Mouse (Mus musculus): ENCODE results near the gene Slc34a3.

The Slc34a3 gene

DNA sequence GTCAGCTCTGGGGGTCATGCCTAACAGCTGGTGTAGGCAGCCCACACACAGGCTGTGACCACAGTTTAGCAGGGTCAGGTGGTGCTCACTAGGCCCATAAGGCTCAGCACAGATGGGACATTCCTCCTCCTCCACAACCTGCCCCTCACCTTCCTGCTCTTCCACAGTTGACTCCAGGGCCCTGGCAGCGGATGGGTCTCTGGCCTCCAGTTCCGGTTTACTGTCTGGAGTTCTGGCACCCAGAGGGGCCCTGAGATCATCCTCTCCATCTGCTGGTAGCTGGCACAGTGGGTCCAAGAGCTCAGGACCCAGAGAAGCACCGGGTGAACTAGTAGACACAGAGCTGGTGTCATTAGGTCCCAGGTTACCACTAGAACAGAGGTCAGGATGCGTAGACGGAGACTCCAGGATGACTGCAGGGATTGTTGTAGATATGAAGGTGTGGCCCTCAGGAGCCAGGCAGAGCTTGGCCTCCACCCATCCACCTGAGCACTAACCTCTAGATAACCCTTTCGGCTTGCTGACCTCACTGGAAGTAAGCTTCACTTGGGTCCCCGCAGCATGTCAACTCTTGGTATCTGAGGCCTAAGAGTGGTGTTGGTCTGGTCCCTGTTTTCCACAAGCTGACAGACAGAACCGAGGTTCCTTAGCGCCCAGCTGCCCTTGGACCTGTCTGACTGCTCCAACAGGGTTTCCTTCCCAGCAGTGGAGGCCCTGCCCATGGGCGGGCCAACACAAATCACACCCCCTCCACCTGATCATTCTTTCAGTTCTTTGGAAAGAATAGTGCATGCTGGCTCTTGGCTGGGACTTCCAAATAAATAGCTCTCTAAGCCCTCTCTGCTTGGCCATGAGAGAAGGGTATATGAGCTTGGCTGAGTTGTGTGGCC is 12.3 kb upstream of the Slc34a3 start, which contains the start of gene AL732309.1:
AL732309.1 (minus strand) TSS at position 681 of the 890 bp plus-strand sequence.
- no peak for DNase-seq

DNA sequence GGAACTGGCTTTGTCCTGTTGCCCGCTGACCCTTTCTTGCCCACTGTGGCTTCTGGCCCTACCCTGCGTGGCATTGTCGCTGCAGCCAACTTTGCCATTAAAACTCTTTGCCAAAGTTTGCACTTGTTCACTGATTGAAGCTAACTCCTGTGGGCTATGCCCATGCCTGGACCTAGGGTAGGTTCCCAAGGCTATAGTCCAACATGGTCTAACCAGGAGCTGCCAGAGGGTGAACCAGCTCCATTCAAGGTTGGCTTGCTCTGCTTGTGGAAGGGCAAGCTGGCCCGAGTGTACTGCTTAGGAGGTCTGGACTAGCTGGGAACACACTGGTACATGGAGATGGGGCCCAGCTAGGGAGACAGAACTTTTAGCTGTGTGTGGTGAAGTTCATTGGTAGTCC is 10.0 kb upstream of the Slc34a3 start:
- DNase-seq: no peak

DNA sequence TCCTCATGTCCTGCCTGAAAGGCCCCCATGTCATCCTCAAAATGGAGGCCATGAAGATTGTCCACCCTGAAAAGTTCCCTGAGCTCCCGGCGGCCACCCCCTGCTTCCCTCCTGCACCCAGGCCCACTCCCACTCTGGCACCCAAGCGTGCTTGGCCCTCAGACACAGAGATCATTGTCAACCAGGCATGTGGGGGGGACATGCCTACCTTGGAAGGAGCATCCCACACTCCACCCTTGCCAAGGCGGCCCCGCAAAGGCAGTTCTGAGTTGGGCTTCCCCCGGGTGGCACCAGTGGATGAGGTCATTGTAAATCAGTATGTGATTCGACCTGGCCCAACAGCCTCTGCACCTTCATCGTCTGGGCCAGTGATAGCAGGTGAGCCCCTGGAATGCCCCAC is 9.2 kb upstream of the Slc34a3 start:
- no peak for DNase-seq

DNA sequence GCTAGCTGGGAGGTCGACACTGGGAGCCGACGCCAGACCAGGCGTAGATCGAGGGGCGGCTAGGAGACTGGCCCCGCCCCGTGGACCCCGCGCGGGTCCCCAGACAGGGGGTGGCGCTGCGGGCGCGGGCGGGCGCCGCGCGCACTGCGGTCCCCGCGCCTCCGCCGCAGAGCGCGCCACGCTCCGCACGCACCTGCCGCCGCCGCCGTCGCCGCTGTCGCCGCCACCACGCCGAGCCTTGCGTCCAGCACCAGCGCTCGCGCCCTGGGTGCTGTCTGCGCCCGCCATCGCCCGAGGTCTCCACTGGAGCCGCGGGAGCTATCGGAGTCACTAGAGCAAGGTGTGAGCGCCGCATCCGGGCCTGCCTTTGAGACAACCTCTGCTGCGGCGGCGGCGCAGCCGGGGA is 7.9 kb upstream of the Slc34a3 start, which contains the start of the genes Rnf208 and Cysrt1:
Rnf208 (plus strand) TSS at position 155 of the 406 bp plus-strand sequence.
Cysrt1 (minus strand) TSS at position 352 of the 406 bp plus-strand sequence.
- DNase-seq: no peak

DNA sequence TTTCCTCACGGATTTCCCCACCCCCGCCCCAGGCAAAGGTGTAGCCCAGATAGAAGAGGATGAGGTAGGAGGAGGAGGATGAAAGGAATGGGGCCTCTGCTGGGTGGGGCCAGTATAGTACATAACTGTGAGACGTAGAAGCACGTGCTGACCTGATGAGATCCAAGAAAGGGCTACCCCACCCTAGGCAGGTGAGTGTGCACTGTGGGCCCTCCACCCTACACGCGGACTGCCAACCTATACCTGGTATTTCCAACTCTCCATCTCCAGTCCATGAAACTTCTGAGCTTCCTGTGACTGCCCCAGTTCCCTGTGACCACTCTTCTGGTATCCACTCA is 7.2 kb upstream of the Slc34a3 start:
- DNase-seq: no peak

DNA sequence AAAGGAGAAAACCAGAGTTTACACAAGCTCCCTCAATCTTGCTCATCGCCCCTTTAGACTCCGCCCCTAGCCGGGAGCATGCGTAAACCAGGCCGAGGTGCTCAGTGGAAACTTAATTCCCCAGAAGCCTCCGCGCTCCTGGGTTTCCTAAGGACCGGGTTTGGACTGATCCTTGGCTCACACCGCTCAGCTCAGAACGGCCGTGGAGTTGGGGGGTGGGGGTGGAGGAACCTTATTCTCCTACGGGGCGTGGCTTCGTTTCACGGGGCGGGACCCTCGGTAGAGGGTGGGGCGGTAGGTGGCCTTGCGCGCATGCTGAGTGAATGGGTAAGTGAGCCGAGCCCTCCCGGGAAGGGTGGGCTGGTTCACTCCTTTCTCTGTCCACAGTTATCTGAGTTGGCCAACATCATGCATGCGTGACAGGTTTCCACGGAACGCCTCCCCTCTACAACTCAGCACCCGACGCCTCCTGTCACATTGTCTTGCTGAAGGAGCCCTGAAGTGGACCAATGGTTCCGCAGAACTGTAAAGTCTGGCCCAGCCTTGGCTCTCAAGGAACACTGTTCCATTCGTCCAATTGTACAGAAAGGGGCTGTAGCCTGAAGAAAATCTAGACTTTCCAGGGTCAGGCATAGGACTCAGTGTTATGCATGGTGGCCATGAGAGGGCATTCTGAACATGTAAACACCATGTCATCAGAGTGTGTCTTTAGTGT is 6.7 kb upstream of the Slc34a3 start:
- peak in 1 of 2 experiments; percentile 27 for DNase-seq

DNA sequence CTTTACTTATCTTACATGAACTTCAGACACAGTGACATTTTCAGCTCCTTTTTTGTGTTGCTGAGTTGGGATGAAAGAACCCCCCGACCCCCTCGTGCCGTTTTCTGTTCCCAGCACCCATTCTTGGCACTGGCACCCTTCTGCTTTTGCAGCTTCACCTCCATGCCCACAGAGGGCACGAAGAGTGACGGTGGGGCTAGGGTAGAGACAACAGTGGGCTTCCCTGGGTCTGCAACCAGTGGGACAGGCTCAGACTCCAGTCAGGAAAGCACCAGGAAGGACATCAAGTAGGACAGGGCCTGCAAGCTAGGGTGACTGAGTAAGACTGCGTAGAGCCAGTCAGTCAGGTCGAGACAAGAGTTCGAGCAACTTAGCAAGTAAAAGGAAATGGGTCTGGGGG is 6.1 kb upstream of the Slc34a3 start:
- no peak for DNase-seq

DNA sequence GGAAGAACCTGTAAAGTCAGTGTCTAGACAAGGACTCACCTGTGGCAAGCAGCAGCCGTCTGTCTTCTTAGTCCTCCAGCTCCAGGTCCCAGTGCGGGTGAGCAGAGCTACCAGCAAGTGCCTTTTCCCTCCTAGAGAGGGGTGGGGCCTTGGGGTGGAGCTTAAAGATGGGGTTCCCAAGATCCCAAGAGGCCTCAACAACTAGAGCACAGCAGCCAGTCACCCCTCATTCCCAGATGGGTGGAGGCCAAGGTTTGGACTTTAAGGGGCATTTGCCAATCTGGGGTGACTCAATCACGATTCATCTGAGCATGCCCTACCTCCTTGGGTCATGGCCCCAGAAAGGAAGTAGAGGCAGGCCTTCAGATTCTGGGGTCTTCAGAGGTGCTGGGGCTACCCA is 5.6 kb upstream of the Slc34a3 start:
- no peak for DNase-seq

DNA sequence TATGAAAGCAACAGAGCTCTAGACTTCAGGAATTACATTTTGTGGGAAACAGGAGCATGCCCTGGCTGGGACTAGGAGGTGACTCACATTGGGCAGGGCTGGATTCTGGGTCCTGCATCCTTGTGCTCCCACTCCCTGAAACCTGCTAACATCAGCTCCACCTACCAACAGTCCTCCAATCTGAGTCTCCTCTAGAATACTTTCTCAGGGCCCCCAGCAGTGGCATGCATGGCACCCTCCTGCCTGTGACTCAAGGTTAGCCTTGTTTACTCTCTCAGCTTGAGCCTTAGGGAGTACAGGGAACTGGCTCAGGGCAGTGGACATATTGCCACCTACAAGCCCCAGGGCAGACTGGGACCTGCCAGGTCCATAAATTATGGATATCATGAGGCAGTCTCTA is 3.9 kb upstream of the Slc34a3 start:
- DNase-seq: no peak

DNA sequence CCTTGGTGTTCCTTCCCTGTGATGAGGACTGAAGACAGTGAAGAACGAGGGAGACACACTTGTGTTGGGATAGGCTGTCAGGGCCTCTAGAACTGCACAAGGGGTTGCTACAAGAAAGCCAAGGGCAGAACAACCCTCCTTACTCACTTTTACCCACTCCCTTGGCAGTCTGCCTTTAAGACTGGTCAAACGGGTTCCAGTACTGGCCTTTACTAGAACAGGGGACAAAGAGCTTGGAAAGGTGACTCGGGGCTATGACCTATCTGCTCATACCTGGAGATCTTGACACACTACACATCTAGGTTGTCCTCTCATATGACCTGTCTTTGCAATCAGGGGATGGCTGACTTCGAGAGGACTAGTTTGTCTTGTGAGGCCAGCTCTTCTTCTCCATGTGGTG is 3.4 kb upstream of the Slc34a3 start:
- DNase-seq: no peak

DNA sequence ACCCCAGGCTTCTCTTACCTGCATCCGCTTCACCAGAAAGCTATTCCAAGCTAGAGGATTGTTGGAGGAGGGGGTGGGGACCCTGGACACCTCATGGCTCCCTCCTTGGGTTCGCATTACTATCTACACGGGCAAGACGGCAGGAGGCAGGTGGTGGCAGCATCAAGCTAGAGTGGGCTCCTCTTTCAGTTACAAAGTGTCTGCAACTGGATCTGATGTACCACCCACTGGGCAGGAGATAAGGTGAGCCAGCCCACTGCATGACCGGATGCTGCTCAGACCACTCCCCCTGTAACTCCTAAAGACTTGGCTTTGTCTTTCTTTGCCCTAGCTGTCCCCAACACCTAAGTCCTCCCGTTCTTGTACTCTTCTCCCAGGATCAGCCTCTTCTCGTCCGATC is 2.5 kb upstream of the Slc34a3 start, which contains the start of gene Rnf224:
Rnf224 (minus strand) TSS at position 174 of the 400 bp plus-strand sequence.
- DNase-seq: no peak

DNA sequence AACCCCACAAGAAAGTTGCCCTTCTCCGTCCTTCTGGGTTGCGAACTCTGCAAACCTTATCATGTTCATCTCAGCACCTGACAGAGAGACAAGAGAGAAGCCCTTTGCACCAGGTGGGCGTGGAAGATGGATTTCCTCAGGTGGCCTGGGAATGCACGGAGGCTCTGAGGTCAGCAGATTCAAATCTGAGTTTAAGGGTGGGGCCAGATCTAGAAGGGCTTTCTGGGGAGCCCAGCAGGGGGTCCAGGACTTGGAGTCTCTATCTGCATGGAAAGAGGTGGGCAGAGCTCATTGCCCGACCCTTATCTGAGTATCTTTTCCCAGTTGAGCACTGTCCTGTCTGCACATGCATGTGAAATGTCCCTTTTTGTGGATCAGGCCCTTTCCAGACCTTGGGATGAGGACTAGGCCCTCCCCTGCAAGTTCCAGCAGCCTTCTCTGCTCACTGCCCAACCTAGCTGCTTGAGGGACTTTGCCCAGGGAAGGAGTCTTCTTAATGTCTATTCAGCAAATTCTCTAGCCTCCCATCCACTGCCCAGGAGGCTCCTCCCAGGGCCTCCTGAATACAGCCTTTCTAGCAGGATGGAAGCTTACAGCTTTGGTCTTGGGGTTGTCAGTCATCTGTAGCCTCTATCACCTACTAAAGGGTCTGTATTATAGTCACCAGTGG is 522 bp upstream of the Slc34a3 start:
- DNase-seq: no peak

DNA sequence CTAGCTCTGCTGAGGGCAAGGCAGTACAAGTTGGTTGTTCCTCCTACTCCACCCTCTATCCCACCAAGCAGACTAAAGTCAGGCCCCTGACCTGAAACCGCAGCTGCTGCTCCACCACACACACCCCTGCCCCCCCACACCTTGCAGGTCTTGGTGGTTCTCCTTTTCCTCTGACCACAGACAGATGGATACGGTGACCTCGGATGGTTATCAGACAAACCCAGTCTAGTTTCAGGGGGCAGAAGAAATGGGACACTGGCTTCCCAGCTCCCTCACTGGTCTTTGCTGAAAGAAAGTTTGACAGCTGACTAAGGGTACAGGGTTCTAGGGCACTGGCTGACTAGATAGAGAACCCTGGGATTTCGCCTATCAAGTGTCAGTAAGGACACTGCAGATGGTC is 743 bp downstream of the Slc34a3 start:
- DNase-seq: no peak

DNA sequence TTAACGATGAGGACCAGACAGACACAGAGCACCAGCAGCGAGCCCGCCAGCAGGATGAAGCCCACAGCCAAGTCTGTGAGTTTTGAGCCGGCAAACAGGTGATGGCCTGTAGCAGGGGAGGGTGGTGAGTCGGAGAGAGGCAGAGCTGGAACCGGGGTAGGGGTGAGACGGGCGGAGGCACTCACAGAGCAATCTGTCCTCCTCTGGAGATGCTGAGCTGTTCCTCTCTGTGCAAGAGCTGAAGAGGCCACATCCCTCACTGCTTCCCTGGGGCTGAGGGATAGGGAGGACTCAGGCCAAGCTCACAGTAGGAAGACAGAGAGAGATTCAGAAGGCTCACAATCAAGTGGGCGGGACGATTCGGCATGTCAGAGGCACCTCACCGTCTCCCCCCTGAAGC is 3.1 kb downstream of the Slc34a3 start:
- DNase-seq: no peak

DNA sequence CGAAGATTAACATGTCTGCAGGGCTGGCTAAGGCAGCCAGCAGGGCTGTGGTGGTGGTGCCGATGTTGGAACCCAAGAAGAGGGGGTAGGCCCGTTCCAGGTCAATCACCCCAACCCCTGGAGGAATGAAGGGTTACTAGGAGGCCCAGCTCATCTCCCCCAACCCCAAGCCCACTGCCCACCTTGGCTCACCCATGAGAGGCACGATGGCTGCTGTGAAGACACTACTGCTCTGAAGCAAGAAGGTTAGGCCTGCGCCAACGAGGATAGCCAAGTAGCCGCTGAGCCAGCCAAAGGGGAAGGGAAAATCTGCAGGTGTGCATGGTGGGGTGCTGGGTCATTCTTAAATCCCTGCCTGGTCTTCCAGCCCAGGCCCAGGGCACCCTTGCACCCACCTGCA is 3.6 kb downstream of the Slc34a3 start:
- no peak for DNase-seq

DNA sequence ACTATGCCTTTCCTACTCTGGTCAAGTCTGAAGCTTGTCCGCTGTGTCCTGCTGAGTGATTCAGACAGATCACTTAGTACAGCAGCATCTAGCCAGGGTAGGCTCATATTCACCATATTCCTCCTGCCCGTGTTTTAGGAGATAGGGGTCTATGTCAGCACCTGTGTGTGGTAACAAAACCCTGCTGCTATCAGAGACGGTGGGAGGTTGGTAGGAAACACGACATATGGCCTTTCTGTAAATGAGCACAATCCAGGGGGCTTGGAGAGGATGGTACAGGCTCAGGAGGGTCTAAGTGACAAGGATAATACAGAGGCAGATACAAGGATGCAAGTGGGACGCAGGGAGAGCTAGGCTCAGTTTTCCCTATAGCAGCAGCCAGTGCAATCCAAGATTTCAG is 4.6 kb downstream of the Slc34a3 start:
- DNase-seq: no peak

DNA sequence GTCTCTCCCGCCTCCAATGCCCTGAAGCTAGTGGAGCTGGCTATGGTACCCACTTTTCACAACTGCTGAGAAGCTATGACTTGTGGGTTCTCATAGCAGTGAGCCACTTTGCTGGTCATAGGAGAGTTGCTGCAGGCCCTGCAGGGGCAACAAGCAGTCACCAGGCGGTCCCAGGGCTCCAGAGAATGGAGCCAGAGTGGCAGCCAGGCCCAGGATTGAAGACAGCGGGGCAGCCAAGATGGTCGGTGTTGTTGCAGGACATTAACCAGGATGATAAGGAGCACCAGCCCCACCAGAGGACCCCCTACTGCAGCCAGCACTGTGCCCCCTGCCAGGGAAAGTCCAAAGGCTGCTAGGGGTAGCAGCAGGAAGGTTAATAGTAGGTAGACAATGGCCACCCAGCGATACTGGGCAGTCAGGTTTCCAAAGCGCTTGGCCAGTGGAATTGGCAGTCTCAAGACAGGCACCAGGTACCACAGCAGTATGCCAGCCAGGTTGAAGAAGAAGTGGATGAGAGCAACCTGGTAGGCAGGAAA is 5.1 kb downstream of the Slc34a3 start:
- no peak for DNase-seq

DNA sequence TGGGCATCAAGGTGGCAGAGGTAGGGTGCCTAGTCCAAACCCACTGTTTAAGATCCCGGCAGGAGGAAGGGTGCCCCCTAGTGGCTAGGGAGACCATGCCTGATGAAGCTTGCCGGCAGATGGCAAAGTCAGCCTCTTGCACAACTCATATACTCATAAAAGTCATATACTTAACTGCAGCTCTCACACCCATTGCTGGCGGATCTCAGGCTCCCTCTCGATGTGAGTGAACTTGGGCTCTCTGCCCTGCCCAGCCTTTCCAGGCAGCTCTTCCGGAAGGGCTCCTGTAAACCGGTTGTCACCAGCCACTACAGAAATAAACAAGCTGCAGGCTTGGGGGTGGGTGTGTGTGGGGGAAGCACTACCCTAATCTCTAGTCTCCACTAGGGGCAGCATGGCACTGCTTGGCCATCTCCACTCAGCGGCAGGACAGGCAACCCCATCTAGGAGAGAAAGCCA is 5.7 kb downstream of the Slc34a3 start:
- peak; percentile 70 to 76 for DNase-seq

DNA sequence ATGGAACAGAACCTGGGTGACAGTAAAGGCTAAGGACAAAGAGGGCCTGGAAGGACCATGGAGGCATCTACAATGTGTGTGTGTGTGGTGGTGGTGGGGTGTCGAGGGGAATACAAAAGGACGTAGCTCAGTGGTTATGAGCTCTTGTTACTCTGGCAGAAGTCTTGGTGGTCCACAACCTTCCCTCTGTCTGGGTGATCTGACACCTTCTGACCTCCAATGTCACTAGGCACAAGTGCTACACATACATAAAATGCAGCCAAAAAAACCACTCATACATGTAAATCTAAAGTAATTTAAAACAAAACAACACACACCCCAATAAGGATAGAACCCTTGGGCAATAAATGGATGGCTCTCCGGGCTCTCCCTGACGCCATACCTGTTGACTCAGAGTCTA is 6.8 kb downstream of the Slc34a3 start:
- DNase-seq: no peak

DNA sequence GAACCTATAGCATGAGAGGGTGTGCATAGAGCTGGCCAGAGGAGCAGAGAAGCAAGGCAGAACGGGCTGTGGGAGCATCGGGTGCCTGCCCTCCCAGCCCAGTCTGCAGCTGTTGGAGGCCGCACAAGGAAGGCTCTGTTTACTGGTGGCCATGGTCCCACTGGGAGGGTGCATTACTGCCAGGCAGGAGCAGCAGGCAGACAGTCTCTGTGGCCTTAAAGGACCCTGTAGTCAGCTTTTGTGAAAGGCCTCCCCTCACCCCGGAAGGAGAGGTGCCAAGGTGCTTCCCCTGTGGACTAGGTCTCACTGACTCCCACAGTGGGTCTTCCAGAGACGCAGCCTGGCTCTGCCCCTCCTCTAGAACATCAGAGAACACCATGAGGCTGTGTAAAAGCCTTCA is 7.3 kb downstream of the Slc34a3 start:
- DNase-seq: no peak

DNA sequence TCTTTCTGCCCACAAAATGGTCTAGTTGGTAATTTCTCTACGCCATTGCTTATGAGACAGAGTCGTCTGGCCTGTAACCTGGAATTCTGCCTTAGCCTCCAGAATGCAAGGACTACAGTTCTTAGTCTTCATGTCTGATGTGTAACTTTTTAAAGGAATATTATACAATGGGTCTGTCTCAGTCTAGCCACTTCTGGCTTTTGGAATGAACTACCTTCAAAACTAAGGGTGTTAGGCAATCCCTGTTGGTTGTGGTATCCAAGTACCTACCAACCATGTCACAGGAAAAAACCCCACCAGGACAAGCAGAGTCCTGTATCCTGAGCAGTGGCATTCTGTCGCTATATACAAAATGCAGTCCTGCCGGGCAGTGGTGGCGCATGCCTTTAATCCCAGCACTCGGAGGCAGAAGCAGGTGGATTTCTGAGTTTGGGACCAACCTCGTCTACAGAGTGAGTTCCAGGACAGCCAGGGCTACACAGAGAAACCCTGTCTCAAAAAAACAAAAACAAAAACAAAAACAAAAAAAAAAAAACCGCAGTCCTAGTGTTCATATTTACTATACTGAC is 8.3 kb downstream of the Slc34a3 start:
- no peak for DNase-seq
